Mouse (Mus musculus): ENCODE measurements around the gene Lpin3.

The Lpin3 gene

DNA sequence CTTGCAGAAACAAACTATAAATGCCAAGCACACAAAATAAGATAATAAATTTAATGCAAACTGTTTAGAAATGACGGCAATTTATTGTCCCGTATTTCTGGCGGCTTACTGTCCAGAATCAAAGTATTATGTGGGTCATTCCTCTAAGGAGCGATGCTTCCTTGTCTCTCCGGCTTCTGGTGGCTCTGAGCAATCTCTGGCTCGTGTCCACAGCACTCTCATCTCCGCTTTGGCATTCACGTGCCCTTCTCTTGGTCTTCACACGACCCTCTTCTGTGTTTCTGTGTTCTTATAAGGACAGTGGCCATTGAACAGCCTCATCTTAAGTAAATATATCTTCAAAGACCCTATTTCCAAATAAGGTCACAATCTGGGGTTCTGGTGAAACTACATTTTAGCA lies 34.2 kb downstream of the Lpin3 start:
- CTCF ChIA-PET = no interaction called here
- POLR2A ChIA-PET = no interaction called here

- CTCF ChIA-PET = interaction anchor here in 2 of 4 experiments (0.6 kb wide), 2 partner anchors 18 to 258 kb away, joined by 3 to 4 read pairs; no protein-coding TSS in a partner anchor
- POLR2A ChIA-PET = interaction anchor here in 2 of 4 experiments (1.2 to 1.6 kb wide), 2 partner anchors 10 to 11 kb away, joined by 3 read pairs; no protein-coding TSS in a partner anchor
Measured at GRCm38 (mm10) chr2:160915821-160916610, 35.5 kb downstream of the Lpin3 start.

- ChIA-PET CTCF (interaction anchor here in 2 of 4 experiments (0.5 to 0.6 kb wide), 2 partner anchors 18 to 259 kb away, joined by 4 read pairs; no protein-coding TSS in a partner anchor), POLR2A (interaction anchor here in 2 of 4 experiments (1.2 to 1.6 kb wide), 2 partner anchors 10 to 12 kb away, joined by 3 read pairs; no protein-coding TSS in a partner anchor)
Measured at GRCm38 (mm10) chr2:160916714-160917113, 36.2 kb downstream of the Lpin3 start.

- CTCF ChIA-PET = interaction anchor here in 1 of 4 experiments (0.5 kb wide), 1 partner anchor 17 kb away, joined by 4 read pairs; no protein-coding TSS in a partner anchor
- POLR2A ChIA-PET = interaction anchor here in 2 of 4 experiments (1.2 to 1.6 kb wide), 2 partner anchors 11 to 13 kb away, joined by 3 read pairs; no protein-coding TSS in a partner anchor
Measured at GRCm38 (mm10) chr2:160917313-160917712, 36.8 kb downstream of the Lpin3 start.

- CTCF ChIA-PET = interaction anchor here in 1 of 4 experiments (0.5 kb wide), 1 partner anchor 250 kb away, joined by 3 read pairs; no protein-coding TSS in a partner anchor
Measured at GRCm38 (mm10) chr2:160918154-160918929, 37.9 kb downstream of the Lpin3 start.

GRCm38 (mm10) chr2:160918930-160919215 lies 38.4 kb downstream of the Lpin3 start:
- POLR2A ChIA-PET = interaction anchor here in 1 of 4 experiments (0.5 to 0.6 kb wide), 2 partner anchors 32 to 310 kb away, joined by 5 to 9 read pairs; no protein-coding TSS in a partner anchor
- CTCF ChIA-PET = interaction anchor here in 1 of 4 experiments (0.5 kb wide), 1 partner anchor 249 kb away, joined by 3 read pairs; no protein-coding TSS in a partner anchor

More at GRCm38 (mm10) chr2:160918154-160918929, 37.9 kb downstream of the Lpin3 start:
- POLR2A ChIA-PET = interaction anchor here in 1 of 4 experiments (0.5 to 0.6 kb wide), 3 partner anchors 23 to 309 kb away, joined by 3 to 9 read pairs (median 5); no protein-coding TSS in a partner anchor

DNA sequence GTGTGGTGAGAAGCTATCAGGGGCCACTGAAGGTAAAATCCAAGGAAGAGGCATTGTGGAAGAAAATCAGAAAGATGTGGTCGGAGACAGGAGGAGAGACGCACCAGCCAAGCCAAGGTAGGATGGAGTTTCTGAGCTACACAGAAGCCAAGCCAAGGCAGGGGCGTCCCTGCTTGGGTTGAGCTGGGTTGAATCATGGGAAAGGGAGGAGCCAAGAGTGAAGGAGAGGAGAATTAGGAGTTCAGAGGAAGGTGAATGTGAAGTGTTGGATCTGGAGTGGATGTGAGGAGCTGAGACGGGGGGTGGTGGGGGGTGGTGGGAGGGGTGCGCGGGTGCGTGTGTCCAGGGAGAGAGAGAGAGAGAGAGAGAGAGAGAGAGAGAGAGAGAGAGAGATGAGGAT lies 40.8 kb downstream of the Lpin3 start:
- POLR2A ChIA-PET = interaction anchor here in 2 of 4 experiments (1.0 to 1.4 kb wide), 4 partner anchors 9 to 17 kb away, joined by 3 to 4 read pairs (median 4); partner anchors contain the start of gene Emilin3 (in 1 of the 2)
- CTCF ChIA-PET = interaction anchor here in 1 of 4 experiments (0.8 kb wide), 1 partner anchor 13 kb away, joined by 4 read pairs; no protein-coding TSS in a partner anchor

DNA sequence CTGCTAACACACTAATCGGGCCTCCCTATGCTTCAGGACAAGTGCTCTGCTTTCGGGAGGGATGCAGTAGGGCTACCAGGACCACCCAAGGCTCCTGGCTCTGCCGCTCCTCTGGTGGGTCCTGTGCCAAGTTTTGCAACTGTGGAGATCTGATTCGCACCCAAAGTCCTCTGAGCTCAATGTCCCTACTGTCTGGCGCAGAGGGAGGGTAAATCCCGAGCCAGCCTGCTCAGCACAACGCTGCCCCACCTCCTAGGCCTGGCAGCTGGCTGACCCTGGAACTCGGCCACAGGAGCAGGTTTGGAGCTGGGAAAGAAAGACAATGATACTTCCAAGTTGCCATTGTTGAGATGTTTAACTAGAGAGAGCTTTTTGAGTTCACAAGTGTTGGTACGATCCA lies 44.7 kb downstream of the Lpin3 start:
- CTCF ChIA-PET = no interaction called here
- POLR2A ChIA-PET = interaction anchor here in 1 of 4 experiments (1.3 kb wide), 1 partner anchor 14 kb away, joined by 4 read pairs; no protein-coding TSS in a partner anchor

DNA sequence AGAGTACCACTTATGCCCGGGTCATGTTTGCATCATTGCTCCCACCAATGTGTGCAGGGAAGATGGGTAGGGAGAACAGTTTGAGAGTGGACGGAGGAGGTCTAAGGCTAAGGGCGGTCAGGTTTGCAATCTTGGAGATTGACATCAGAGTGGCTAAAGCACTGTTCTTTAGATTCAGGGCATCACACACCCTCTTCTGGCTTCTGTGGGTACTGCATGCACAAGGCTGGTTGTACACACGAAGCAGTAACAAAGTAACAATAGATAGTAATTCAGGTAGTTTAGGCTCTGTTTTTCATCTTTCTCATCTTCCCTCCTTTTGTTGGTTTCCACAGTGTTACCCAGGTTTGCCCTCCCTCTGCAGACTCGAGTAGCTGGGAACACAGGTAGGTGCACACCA lies 50.9 kb downstream of the Lpin3 start:
- CTCF ChIA-PET = no interaction called here
- POLR2A ChIA-PET = no interaction called here

DNA sequence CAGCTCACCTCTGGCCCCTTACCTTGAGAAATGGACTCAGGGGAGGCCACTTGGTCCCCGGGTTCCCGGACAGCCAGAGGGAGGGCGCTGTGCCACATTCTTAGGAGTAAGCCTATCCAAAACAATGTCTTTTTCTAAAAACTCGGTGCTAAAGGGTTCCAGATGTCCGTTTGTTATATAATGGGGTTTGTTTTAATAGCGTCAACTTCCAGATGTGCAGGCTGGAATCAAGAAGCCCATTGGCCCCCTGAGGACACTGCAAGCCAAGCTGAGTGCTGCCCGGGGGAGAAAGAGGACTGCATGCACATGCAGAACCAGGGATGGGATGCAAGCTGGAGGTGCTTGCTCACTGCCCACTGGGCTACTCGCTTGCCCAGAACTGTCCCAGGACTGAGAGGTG lies 51.9 kb downstream of the Lpin3 start:
- CTCF ChIA-PET = no interaction called here
- POLR2A ChIA-PET = interaction anchor here in 2 of 4 experiments (0.5 to 1.9 kb wide), 3 partner anchors 13 to 169 kb away, joined by 3 to 6 read pairs (median 4); no protein-coding TSS in a partner anchor

- POLR2A ChIA-PET = interaction anchor here in 3 of 4 experiments (0.5 to 1.9 kb wide), 8 partner anchors 10 to 761 kb away, joined by 3 to 8 read pairs (median 4); partner anchors contain the start of gene Emilin3 (in 1 of the 3)
- CTCF ChIA-PET = interaction anchor here in 3 of 4 experiments (0.6 to 1.9 kb wide), 5 partner anchors 9 to 227 kb away, joined by 4 to 9 read pairs (median 5); no protein-coding TSS in a partner anchor
Measured at GRCm38 (mm10) chr2:160932981-160933380, 52.5 kb downstream of the Lpin3 start.

DNA sequence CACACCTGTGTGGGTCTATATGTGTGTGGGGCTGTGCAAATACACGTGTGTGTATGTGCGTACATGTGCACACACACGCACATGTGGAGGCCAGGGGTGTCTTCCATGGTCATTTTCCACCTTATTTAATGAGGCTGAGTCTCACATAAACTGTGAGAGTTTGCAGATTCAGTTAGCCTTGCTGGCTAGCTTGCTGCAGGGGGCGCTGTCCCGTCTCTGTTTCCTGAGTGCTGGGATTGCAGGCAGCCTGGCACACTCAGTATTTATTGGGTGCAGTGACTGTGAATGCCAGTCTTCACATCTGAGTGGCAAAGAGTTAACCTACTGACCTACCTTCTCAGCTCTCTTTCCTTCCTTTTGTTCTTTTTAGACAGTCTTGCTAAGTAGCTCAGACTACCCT lies 53.4 kb downstream of the Lpin3 start:
- CTCF ChIA-PET = interaction anchor here (0.6 to 1.9 kb wide), 16 partner anchors 8 to 426 kb away, joined by 3 to 8 read pairs (median 3); partner anchors contain the start of gene Emilin3 (in 1 of the 4)
- POLR2A ChIA-PET = interaction anchor here in 3 of 4 experiments (0.6 to 1.2 kb wide), 7 partner anchors 9 to 175 kb away, joined by 3 to 5 read pairs (median 3); partner anchors contain the start of genes Chd6 (in 1 of the 3) and Emilin3 (in 1 of the 3)

DNA sequence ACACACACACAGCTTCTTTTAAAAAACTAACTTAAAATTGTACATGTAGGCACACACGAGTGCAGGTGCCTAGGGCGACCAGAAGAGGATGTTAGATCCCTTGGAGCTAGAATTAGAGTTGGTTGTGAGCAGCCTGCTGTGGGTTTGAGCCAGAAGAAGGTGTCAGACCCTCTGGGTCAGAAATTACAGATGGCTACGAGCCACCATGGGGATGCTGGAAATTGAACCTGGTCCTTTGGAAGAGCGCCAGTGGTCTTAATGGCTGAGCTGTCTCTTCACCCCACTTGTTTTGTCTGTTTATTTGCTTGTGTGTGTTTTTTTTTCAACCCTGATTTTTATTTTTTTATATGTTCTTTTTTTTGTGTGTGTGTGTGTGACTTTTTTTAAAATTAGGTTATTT lies 54.0 kb downstream of the Lpin3 start:
- ChIA-PET POLR2A (interaction anchor here in 3 of 4 experiments (0.6 to 1.0 kb wide), 5 partner anchors 22 to 979 kb away, joined by 3 to 6 read pairs (median 3); partner anchors contain the start of genes Chd6 (in 1 of the 3) and Emilin3 (in 1 of the 3)), CTCF (interaction anchor here (0.6 to 1.9 kb wide), 14 partner anchors 8 to 1459 kb away, joined by 3 to 8 read pairs (median 4); partner anchors contain the start of gene Emilin3 (in 1 of the 4))

- ChIA-PET POLR2A (interaction anchor here in 2 of 4 experiments (1.1 to 1.9 kb wide), 4 partner anchors 11 to 23 kb away, joined by 3 to 7 read pairs (median 5); no protein-coding TSS in a partner anchor), CTCF (interaction anchor here in 1 of 4 experiments (1.3 to 1.7 kb wide), 2 partner anchors 56 to 339 kb away, joined by 5 to 6 read pairs; no protein-coding TSS in a partner anchor)
Measured at GRCm38 (mm10) chr2:160940930-160941709, 60.6 kb downstream of the Lpin3 start.

GRCm38 (mm10) chr2:160942443-160942842 lies 62.0 kb downstream of the Lpin3 start:
- POLR2A ChIA-PET = interaction anchor here in 2 of 4 experiments (0.6 to 1.7 kb wide), 5 partner anchors 9 to 20 kb away, joined by 3 to 6 read pairs (median 4); no protein-coding TSS in a partner anchor
- CTCF ChIA-PET = interaction anchor here in 3 of 4 experiments (0.7 to 1.7 kb wide), 9 partner anchors 8 to 345 kb away, joined by 3 to 8 read pairs (median 5); no protein-coding TSS in a partner anchor

DNA sequence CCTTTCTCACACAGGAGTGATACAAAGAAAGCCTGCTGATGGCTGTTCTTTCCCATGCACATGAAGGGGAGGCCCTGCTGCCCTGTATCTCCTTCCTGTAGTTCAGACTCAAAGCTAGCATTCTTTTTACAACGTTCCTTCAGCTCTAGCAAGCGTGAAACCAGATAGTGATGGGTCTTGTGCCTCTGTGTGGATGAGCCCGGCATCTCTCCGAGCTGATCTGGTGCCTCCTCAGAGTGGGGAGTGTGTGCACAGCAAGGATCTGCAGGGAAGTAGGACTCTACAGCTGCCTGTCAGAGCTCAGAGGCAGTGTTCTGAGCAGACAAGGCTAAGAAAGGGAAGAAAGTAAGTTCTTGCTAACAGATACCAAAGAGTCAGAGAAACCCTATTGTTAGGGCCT lies 71.1 kb downstream of the Lpin3 start:
- ChIA-PET CTCF (interaction anchor here in 2 of 4 experiments (0.6 to 1.2 kb wide), 2 partner anchors 18 to 1824 kb away, joined by 3 read pairs; no protein-coding TSS in a partner anchor), POLR2A (interaction anchor here in 2 of 4 experiments (1.1 to 2.3 kb wide), 3 partner anchors 9 to 10 kb away, joined by 4 to 7 read pairs (median 4); no protein-coding TSS in a partner anchor)
